Mouse (Mus musculus) brain, embryonic 14.5 days (tissue): ENCODE results near the gene Sec14l1. TPM values are rescaled to one million over a fixed set of nuclear protein-coding genes. Genes with fewer than 3 reads are reported as not detected.
"Not testable (repeated sequence)": the region's sequence is repeated elsewhere in the genome, so short reads cannot be mapped to it uniquely, and the experiment has no call there.

Experiments
- DNase-seq: peaks from one replicate; pipeline ENCODE4 v3.0.0-alpha.2; 2011; ENCODE audit warnings: low read depth
- CTCF ChIP-seq: fragments of 200-500 bp; IDR thresholded peaks from 2 replicates; pipeline ENCODE4 v1.5.1; 2012; ENCODE audit warnings: inconsistent platforms, mild to moderate bottlenecking, moderate library complexity, borderline replicate concordance; ENCODE audit not compliant: insufficient read depth, insufficient read length; ENCODE audit errors: extremely low read depth
- POLR2A ChIP-seq: fragments of 200-500 bp; IDR thresholded peaks from 2 replicates; pipeline ENCODE4 v1.6.1; 2012; ENCODE audit warnings: mild to moderate bottlenecking, inconsistent platforms, borderline replicate concordance; ENCODE audit not compliant: poor library complexity, insufficient read depth, insufficient read length, severe bottlenecking; ENCODE audit errors: extremely low read depth
- polyA plus RNA-seq: library from polyadenylated mRNA; depleted of rRNA; stranded (reverse); fragments of >200 nt; gene quantifications from 2 replicates; pipeline ENCODE4 v1.2.3, GENCODE M21; 2012

The Sec14l1 gene
- polyA plus RNA-seq, 1 experiment = 90.5 TPM

GRCm38 (mm10) chr11:117079651-117080190, 35.2 kb upstream of the Sec14l1 start:
- DNase-seq = no peak
- no peak for TF ChIP-seq POLR2A
- no peak for TF ChIP-seq CTCF

GRCm38 (mm10) chr11:117080209-117080608, 34.8 kb upstream of the Sec14l1 start:
- TF ChIP-seq POLR2A (no peak), CTCF (no peak)

GRCm38 (mm10) chr11:117081165-117082064, 33.6 kb upstream of the Sec14l1 start:
- peak; percentile 94 for DNase-seq
- no peak for TF ChIP-seq POLR2A
- TF ChIP-seq CTCF = peak; percentile 86; the same call in 1 of the 2 replicates

More at GRCm38 (mm10) chr11:117080209-117080608, 34.8 kb upstream of the Sec14l1 start:
- DNase-seq = no peak

GRCm38 (mm10) chr11:117082353-117082934, 32.5 kb upstream of the Sec14l1 start:
- TF ChIP-seq POLR2A = no peak
- TF ChIP-seq CTCF = no peak
- no peak for DNase-seq

- TF ChIP-seq CTCF = no peak
- no peak for TF ChIP-seq POLR2A
- DNase-seq = no peak
These were observed 31.7 kb upstream of the Sec14l1 start for GRCm38 (mm10) chr11:117083052-117083881.

GRCm38 (mm10) chr11:117083882-117084260, 31.1 kb upstream of the Sec14l1 start:
- not testable (repeated sequence) for DNase-seq

- TF ChIP-seq POLR2A = no peak
- no peak for TF ChIP-seq CTCF
- no peak for DNase-seq
These were observed 28.8 kb upstream of the Sec14l1 start for GRCm38 (mm10) chr11:117086215-117086614.

GRCm38 (mm10) chr11:117087036-117087799, 27.8 kb upstream of the Sec14l1 start:
- TF ChIP-seq CTCF = no peak
- TF ChIP-seq POLR2A = no peak
- DNase-seq = no peak

GRCm38 (mm10) chr11:117088271-117088991, 26.5 kb upstream of the Sec14l1 start:
- TF ChIP-seq CTCF = no peak
- TF ChIP-seq POLR2A = no peak
- no peak for DNase-seq

- TF ChIP-seq POLR2A = no peak
- no peak for TF ChIP-seq CTCF
- no peak for DNase-seq
These were observed 25.1 kb upstream of the Sec14l1 start for GRCm38 (mm10) chr11:117089673-117090419.

- DNase-seq = no peak
- TF ChIP-seq POLR2A = no peak
- TF ChIP-seq CTCF = no peak
These were observed 23.6 kb upstream of the Sec14l1 start for GRCm38 (mm10) chr11:117091406-117091805.
